Mouse (Mus musculus): ENCODE measurements around the gene Supt16. TPM values are rescaled to one million over a fixed set of nuclear protein-coding genes. Genes with fewer than 3 reads are reported as not detected.
A peak's percentile ranks its signal among the peaks of the same experiment; 100 is the strongest.

Gene Supt16
- polyA plus RNA-seq, 1 experiment from 2014 or later: 45.2 TPM

DNA sequence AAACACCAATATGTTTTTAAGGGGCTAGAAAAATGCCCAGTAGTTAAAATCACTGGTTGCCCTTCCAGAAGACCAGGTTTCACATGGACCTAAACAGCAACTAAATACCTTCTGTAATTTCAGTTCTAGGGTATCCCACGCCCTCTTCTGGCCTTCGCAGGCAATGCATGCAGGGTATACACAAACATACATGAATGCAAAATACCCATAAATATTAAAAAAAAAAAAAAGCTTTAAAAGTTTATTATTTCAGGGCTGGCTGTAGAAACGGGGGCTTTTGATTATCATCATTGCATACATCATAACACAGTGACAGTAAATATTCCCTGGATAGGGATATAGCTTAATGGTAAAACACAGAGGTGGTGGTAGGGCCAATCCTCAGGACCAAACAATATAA is 1.5 kb downstream of the Supt16 start:
- H3K4me3 ChIP-seq: peak overlapping the region; percentile 100
- no peak overlapping the region for H3K27ac ChIP-seq
- no peaks in the 10 kb centered on the region for H3K27me3 ChIP-seq (ENCODE audit: insufficient read depth, poor library complexity, severe bottlenecking)
- DNase-seq (ENCODE audit: low spot score): no peak
- H3K9me3 ChIP-seq: no peaks in the 10 kb centered on the region
- WGBS: 11% methylated on average over 3 of the region's 3 CpGs
- peaks cover 36% of the 10 kb centered on the region for H3K36me3 ChIP-seq
- H3K4me1 ChIP-seq: peaks cover 7% of the 10 kb centered on the region; the same call in 1 of the 2 replicates

DNA sequence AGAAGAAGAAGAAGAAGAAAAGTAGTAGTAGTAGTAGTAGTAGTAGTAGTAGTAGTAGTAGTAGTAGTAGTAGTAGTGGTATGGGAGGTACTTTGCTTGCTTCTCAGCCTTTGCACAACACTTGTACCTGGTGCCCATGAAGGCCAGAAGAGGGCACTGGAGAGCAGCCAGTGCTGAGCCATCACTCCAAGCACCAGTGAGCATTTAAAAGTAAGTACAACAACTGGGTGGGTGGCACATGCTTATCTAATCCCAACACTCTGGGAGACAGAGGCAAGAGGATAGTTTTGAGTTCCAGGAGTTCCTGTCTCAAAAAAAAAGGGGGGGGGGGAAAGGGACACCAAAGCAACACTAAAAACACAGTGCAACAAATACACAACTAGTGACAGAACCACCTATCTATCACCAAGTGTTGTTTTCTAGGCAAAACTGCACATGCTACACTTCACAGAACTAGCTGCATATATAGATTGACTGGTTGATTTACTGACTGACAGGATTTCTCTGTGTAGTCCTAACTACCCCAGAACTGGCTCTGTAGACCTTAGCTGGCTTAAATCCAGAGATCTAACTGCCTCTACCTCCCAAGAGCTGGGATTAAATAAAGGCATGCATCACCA is 6.4 kb downstream of the Supt16 start:
- Histone ChIP-seq H3K4me3 (no peak overlapping the region), H3K4me1 (peaks cover 3% of the 10 kb centered on the region; the same call in 1 of the 2 replicates), H3K36me3 (peaks cover 15% of the 10 kb centered on the region), H3K27ac (no peak overlapping the region), H3K27me3 (ENCODE audit: insufficient read depth, poor library complexity, severe bottlenecking) (no peaks in the 10 kb centered on the region), H3K9me3 (no peaks in the 10 kb centered on the region)
- no peak for DNase-seq (ENCODE audit: low spot score)

DNA sequence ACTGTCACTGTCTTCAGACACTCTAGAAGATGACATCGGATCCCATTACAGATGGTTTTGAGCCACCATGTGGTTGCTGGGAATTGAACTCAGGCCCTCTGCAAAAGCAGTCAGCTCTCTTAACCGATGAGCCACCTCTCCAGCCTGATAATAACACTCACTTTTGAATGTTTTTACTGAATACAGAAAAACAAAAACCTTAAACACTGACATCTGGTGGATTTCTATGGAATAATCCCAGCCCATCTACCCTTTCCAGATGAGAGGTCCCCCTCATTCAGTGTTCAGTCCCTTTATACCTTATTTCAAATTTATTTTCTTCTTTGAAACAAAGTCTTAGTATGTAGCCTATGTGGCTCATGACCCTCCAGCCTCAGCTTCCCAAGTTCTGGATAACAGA is 7.7 kb downstream of the Supt16 start:
- H3K4me3 ChIP-seq: no peak overlapping the region
- H3K4me1 ChIP-seq: no peaks in the 10 kb centered on the region
- peaks cover 15% of the 10 kb centered on the region for H3K36me3 ChIP-seq
- no peak overlapping the region for H3K27ac ChIP-seq
- H3K9me3 ChIP-seq: no peaks in the 10 kb centered on the region
- DNase-seq (ENCODE audit: low spot score): no peak
- no peaks in the 10 kb centered on the region for H3K27me3 ChIP-seq (ENCODE audit: insufficient read depth, poor library complexity, severe bottlenecking)
- 89% methylated on average over 2 of the region's 2 CpGs for WGBS

DNA sequence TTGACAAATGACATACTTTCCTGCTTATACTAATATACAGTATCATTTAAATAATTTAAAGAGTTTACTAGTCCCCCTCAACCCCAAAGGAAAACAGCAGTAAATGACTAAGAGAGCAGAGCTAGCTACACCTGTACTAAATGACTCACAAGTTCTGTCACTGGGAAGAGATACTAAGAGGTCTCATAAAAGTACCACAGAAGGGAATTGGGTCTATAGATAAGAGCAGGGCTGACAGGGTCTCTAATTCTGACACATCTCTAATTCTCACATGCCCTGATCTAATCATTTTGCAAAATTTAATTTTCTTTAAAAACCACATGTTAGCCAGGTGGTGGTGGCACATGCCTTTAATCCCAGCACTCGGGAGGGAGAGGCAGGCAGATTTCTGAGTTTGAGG is 8.4 kb downstream of the Supt16 start:
- Histone ChIP-seq H3K36me3 (peaks cover 16% of the 10 kb centered on the region), H3K9me3 (no peaks in the 10 kb centered on the region), H3K27ac (no peak overlapping the region), H3K27me3 (ENCODE audit: insufficient read depth, poor library complexity, severe bottlenecking) (no peaks in the 10 kb centered on the region), H3K4me1 (no peaks in the 10 kb centered on the region), H3K4me3 (no peak overlapping the region)
- WGBS: 83% methylated on average over 1 of the region's 1 CpGs
- DNase-seq (ENCODE audit: low spot score): no peak

DNA sequence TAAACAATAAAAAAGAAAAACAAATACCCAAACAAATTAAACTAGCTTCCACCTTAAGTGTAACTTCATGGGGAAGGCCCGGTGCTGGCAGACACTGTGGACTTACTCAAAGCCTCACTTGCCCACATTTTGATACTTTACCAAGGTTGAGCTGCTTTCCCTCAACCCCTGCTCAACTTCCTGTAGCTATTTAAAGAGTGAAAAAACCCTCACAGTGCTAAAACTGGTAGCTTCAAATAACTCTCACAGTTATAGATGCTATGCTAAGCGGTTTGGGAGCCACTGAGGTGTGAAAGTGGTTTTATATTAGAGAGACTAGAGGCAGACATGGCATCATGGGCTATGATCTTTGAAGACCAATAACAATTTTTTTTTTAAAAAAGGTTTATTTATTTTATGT is 30.6 kb downstream of the Supt16 start:
- Histone ChIP-seq H3K27me3 (ENCODE audit: insufficient read depth, poor library complexity, severe bottlenecking) (no peaks in the 10 kb centered on the region), H3K4me1 (no peaks in the 10 kb centered on the region), H3K27ac (no peak overlapping the region), H3K36me3 (peaks cover 82% of the 10 kb centered on the region), H3K4me3 (no peak overlapping the region), H3K9me3 (no peaks in the 10 kb centered on the region)
- DNase-seq (ENCODE audit: low spot score): no peak
- 89% methylated on average over 2 of the region's 2 CpGs for WGBS

DNA sequence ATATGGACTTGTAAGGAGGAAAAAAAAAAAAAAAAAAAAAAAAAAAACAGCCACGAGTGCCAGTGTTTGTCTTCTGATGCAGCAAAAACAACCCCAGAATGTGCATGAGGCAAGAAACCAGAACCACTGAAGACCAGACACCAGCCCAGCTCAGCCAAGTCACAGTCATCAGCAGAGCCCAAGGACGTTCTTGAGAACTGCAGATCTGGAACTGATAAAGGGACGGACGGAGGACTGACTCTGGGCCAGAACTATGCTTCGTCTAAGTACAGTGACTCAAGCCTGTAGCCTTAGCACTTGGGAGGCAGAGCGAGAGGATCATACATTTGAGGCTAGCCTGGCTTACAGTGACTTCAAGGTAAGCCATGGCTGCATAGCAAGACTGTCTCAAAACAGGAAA is 36.3 kb downstream of the Supt16 start:
- H3K4me1 ChIP-seq: no peaks in the 10 kb centered on the region
- H3K4me3 ChIP-seq: no peak overlapping the region
- H3K36me3 ChIP-seq: peaks cover 75% of the 10 kb centered on the region
- H3K27ac ChIP-seq: no peak overlapping the region
- DNase-seq (ENCODE audit: low spot score): no peak
- no peaks in the 10 kb centered on the region for H3K9me3 ChIP-seq
- H3K27me3 ChIP-seq (ENCODE audit: insufficient read depth, poor library complexity, severe bottlenecking): no peaks in the 10 kb centered on the region
- 79% methylated on average over 6 of the region's 6 CpGs for WGBS

DNA sequence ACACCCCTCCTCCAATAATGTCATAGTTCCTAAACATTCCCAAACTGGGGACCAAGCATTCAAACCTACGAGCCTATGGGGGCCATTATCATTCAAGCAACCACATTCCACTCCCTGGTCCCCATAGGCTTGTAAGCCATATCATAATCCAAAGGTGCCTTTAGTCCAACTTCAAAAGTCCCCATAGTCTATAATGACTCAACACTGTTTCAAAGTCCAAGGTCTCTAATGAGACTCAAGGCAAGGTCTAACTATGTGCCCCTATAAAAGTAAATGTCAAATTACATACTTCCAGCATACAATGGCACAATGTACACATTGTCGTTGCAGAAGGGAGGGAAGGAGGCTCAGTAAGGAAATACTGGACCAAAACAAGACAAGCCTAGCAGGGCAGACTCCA is 42.2 kb downstream of the Supt16 start:
- DNase-seq (ENCODE audit: low spot score): no peak
- no peaks in the 10 kb centered on the region for H3K27me3 ChIP-seq (ENCODE audit: insufficient read depth, poor library complexity, severe bottlenecking)
- peaks cover 20% of the 10 kb centered on the region for H3K36me3 ChIP-seq
- WGBS: 83% methylated on average over 2 of the region's 2 CpGs
- H3K9me3 ChIP-seq: no peaks in the 10 kb centered on the region
- H3K27ac ChIP-seq: no peak overlapping the region
- no peaks in the 10 kb centered on the region for H3K4me1 ChIP-seq
- H3K4me3 ChIP-seq: no peak overlapping the region

DNA sequence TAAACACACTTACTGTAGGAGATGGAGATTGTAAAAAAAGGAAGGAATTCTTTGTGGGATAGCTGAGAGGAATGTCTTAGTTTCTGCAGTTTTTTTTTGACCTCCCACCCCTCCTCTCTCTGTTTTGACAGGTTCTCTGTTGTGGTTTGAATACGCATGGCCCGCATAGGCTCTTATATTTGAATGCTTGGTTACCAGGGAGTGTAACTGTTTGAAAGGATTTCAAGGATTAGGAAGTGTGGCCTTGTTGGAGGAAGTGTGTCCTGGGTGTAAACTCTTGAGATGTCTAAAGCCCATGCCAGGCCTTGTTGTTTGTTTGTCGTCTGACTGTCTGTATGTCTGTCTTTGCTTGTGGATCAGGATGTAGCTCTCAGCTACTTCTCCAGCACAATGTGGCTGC is 44.6 kb downstream of the Supt16 start:
- Histone ChIP-seq H3K27ac (no peak overlapping the region), H3K9me3 (no peaks in the 10 kb centered on the region), H3K4me3 (no peak overlapping the region), H3K4me1 (no peaks in the 10 kb centered on the region), H3K27me3 (ENCODE audit: insufficient read depth, poor library complexity, severe bottlenecking) (no peaks in the 10 kb centered on the region), H3K36me3 (no peaks in the 10 kb centered on the region)
- 58% methylated on average over 3 of the region's 3 CpGs for WGBS
- DNase-seq (ENCODE audit: low spot score): no peak

DNA sequence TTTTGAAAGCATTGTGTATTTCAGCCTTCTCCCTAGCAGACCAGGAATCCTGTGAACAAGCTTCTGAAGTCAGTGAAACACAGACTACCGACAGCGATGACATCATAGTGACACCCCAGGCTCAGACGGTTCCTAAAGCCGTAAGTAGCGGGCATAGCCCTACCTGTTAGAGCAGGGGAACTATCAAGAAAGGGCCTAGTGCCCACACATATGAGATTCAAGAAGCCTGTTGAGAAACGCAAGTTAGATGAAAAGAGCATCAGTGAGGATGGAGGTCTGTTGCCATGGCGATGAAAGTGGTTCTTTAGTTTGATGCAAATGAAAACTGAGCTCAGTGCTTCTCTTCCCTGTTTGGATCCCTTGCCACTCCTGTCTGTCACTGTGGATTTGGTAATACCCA is 45.0 kb downstream of the Supt16 start:
- 36% methylated on average over 7 of the region's 7 CpGs for WGBS
- no peak overlapping the region for H3K27ac ChIP-seq

DNA sequence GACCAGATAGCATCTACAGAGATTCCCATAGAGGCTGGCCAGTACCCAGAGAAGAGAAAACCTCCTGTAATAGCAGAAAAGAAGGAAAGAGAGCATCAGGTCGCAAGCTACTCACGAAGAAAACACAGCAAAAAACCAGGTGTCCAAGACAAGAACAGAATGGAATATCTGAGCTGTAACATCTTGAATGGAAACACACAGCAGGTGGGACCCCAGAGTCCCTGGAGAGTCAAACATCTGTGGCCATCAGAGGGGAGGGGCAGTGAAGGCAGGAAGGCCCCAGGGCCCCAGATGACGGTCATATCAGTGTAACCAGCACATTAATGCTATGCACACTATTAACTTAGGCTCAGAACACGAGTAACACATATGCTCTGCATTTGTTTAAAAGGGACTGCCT is 47.3 kb downstream of the Supt16 start:
- no peaks in the 10 kb centered on the region for H3K9me3 ChIP-seq
- H3K4me3 ChIP-seq: no peak overlapping the region
- WGBS: 66% methylated on average over 4 of the region's 4 CpGs
- no peaks in the 10 kb centered on the region for H3K36me3 ChIP-seq
- DNase-seq (ENCODE audit: low spot score): no peak
- H3K4me1 ChIP-seq: no peaks in the 10 kb centered on the region
- no peaks in the 10 kb centered on the region for H3K27me3 ChIP-seq (ENCODE audit: insufficient read depth, poor library complexity, severe bottlenecking)
- no peak overlapping the region for H3K27ac ChIP-seq

More for the DNA sequence above, 45.0 kb downstream of the Supt16 start:
- Histone ChIP-seq H3K9me3 (no peaks in the 10 kb centered on the region), H3K27me3 (ENCODE audit: insufficient read depth, poor library complexity, severe bottlenecking) (no peaks in the 10 kb centered on the region), H3K4me3 (no peak overlapping the region), H3K36me3 (no peaks in the 10 kb centered on the region), H3K4me1 (no peaks in the 10 kb centered on the region)
- no peak for DNase-seq (ENCODE audit: low spot score)

DNA sequence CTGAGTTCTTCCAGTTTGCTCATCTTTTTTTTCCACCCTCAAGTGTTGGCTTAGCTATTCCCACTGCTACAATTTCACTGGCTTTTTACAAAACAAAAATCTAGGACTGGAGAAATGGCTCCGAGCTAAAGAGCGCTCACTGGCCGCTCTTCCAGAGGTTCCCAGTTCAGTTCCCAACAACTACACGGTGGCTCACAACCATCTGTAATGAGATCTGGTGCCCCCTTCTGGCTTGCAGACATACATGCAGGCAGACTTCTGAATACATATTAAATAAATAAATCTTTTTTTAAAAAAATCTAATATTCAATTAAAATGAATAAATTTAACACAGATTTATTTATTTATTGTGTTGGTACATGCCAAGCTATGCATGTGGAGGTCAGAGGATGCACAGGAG is 50.7 kb downstream of the Supt16 start:
- 60% methylated on average over 4 of the region's 4 CpGs for WGBS
- no peaks in the 10 kb centered on the region for H3K36me3 ChIP-seq
- no peak overlapping the region for H3K27ac ChIP-seq
- no peaks in the 10 kb centered on the region; the same call in 1 of the 2 replicates for H3K4me1 ChIP-seq
- DNase-seq (ENCODE audit: low spot score): no peak
- H3K27me3 ChIP-seq (ENCODE audit: insufficient read depth, poor library complexity, severe bottlenecking): no peaks in the 10 kb centered on the region
- H3K9me3 ChIP-seq: no peaks in the 10 kb centered on the region
- H3K4me3 ChIP-seq: no peak overlapping the region

DNA sequence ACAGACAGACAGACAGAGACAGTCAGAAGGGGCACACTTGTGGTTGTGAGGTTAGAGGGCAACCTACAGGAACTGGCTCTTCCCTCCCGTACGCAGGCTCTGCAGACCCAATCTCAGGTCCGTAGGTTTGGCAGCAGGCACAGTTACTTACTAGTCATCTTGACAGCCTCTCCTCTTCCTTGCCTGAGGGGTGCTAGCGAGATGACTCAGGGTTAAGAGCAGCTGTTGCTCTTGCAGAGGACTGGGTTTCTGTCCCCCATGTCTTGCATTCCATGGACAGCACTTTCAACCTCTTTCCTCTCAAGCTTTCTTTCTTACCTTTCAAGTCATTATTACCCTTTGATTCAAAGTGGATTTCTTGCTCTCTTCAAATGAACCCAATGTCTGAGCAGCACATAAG is 53.1 kb downstream of the Supt16 start:
- Histone ChIP-seq H3K36me3 (no peaks in the 10 kb centered on the region), H3K27me3 (ENCODE audit: insufficient read depth, poor library complexity, severe bottlenecking) (no peaks in the 10 kb centered on the region), H3K27ac (no peak overlapping the region), H3K4me3 (no peak overlapping the region), H3K9me3 (no peaks in the 10 kb centered on the region), H3K4me1 (peaks cover 15% of the 10 kb centered on the region)
- WGBS: 74% methylated on average over 4 of the region's 4 CpGs
- DNase-seq (ENCODE audit: low spot score): no peak

DNA sequence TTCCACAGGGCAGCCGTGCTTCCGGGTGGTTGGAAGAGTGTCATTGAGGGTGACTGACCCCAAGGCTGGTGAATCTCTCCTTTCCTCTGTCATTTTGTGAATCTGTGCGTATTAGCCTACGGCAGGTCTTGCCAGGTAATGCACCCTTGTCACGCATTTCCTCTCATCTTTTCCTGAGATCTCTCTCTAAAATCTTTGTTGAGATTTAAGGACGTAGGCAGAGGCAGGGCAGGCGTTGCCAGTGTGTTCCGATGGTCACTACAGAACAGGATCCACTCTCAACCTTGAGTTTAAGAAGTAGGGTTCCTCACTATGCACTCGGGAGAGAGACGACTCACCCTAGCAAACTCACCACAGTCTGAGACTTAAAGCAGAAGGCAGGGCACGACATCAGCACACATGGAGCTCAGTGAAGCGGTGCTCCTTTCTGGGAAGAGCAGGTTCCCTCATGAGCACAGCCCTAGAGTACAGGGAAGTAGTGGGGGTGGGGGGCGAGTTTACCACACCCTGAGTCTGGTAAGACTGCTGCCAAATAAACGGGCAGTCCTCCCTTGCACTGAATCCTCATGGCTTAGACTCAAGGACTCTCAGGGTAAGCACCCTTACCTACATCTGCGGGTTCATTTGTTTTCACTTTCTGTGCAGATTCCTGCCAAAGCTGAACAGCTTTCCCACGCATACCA is 55.6 kb downstream of the Supt16 start:
- no peak overlapping the region for H3K27ac ChIP-seq
- DNase-seq (ENCODE audit: low spot score): no peak
- no peaks in the 10 kb centered on the region for H3K27me3 ChIP-seq (ENCODE audit: insufficient read depth, poor library complexity, severe bottlenecking)
- 0 out of 2 replicates have a peak overlapping the region, but pooled peaks have one; percentile 36 for H3K4me3 ChIP-seq
- peaks cover 15% of the 10 kb centered on the region for H3K4me1 ChIP-seq
- 62% methylated on average over 16 of the region's 16 CpGs for WGBS
- no peaks in the 10 kb centered on the region for H3K36me3 ChIP-seq
- no peaks in the 10 kb centered on the region for H3K9me3 ChIP-seq
